Mouse (Mus musculus) liver, adult 2 months (tissue): ENCODE results near the gene Atxn1.

Source experiments
- CTCF ChIP-seq: fragments of 200-500 bp; IDR thresholded peaks from 2 replicates; pipeline ENCODE4 v1.5.1; 2011; ENCODE audit warnings: low read depth, low read length, control low read depth
- POLR2A ChIP-seq: fragments of 200-500 bp; IDR thresholded peaks from 2 replicates; pipeline ENCODE4 v1.6.1; 2011; ENCODE audit warnings: low read length, control low read depth; ENCODE audit not compliant: insufficient read depth; ENCODE audit errors: extremely low read depth

DNA sequence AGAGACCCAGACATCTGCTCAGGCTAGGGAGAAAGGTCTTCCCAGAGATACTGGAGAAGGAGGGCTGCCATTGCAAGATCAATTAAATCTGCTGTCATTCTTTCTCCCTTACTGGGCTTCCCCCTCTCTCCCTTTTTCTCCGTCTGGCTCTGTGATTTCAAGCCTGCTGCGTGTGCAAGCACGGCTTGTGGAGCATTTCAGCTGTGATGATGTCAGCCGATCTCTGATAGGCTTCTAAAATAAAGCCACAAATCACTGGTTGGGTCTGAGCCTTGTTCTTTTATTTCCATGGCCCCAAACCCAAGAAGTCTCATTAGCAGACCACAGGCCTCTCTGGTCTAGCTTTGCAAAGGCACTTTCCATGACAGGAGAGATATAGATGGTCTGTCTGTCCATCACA is 399.9 kb downstream of the Atxn1 start:
- no peak for TF ChIP-seq CTCF
- TF ChIP-seq POLR2A = no peak
